Mouse (Mus musculus): ENCODE data around the gene Alcam.

The Alcam gene

DNA sequence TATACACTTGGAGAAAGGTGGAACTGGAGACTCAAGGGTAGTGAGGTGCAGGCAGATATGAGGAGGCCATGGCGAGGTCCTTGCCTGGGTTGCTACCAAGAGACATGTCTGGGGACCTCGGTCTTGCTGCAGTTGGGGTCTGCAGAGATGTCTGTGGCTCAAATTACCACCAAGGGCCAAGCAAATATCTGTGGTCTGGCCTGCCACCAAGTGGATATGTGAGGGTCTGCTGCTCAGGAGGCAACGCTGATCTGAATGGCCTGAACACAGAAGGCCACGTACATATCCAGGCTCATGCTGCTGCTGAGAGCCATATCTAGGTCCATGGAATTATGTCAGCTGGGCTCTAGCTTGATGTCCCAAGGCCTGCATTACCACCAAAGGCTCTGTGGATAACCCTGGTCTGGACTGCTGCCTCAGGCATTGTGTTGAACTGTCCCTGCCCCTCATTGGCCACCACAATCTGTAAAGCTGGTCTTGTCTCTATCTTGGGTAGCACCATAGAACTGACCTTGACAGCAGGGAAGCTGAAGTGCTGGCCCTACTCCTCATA lies 210.4 kb downstream of the Alcam start:
- DNase-seq, result no peak

DNA sequence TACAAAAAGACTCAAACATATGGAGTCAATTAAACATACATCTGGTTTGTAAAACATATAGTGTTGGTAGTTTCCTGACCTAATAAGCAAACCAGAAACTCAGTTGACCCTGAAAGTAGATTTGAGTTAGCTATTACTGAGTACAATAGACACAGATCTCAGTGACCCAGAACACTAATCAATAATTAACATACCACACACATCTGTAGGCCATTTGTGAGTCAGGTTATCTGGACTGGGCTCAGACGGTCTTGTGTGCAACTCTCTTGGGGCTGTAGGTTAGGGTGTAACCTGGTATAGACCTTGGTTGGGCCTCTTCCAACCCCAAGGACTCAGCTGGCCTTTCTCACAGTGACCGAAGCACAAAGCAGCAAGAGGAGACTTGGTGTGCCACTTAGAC lies 211.7 kb downstream of the Alcam start:
- no peak for DNase-seq

DNA sequence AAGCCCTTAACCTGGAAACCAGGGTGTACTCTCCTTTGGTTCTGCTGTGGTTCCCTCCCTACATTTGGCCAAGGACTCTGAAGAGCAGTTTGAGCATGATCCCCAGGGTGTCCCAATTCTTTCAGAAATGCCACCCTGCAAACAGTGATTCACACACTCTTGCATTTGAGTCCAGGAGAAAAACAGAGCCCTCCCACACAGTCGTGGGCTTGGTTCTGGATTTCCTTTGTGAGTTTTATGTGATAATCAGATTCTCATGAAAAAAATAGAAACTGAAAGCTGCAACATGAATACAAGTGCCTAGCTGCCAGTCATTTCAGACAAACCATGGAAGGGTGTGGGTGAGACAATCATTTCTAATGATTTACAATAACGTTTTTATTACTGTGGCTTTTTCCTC lies 223.9 kb downstream of the Alcam start:
- DNase-seq, result no peak

DNA sequence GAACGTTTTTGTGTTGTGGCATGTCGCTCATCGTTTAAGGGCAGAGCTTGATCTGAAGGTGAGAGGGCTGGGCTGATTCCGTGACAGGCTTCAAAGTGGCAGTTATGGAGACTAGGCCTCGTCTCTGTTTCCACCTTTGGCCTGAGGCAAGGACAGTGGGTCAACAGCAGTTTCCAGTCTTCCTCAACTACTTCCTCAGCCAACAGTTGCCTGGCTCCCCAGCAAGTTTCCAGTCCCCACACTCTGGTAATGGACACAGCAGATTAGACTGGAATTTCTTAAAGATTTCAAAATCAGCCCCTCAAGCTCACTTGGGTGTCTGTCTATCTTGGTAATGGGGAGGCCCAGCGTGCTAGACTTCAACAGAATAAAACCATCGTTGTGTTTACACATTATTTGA lies 224.4 kb downstream of the Alcam start:
- DNase-seq, result no peak

DNA sequence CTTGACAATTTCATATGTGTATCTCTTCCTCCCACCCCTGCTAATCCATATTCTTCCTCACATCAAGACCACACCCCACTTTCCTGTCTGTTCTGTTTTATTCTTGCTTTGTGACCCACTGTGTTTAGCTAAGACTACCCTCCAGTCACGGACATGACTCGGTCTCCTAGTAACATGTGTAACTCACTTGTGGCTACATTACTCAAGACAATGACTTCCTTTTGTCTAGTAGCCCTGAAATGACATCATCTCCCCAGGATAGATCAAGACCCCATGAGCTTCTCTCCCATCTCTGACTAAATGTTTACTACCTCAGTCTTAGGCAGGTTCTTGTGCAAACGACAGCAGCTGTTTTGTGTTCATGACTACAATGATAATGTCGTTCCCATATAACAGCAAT lies 231.0 kb downstream of the Alcam start:
- no peak for DNase-seq

DNA sequence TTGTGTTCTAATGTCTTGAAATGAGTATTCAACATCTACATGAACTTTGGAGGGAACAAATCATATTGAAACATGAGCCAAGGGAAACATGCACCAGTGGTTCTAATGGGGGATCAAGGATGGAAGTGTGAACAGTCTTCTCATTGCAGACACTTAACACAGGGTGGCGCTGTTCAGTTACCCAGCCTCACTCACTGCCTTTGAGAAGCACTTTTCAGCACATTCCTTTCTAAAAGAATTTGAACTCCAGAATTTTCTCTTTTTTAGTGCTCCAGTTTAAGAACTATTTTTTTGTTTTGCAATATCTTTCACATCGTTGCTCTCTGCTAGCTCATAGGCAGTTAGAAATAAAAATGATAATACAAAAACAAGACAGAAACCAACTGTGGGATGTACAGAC lies 234.8 kb downstream of the Alcam start:
- peak; percentile 8 for DNase-seq

DNA sequence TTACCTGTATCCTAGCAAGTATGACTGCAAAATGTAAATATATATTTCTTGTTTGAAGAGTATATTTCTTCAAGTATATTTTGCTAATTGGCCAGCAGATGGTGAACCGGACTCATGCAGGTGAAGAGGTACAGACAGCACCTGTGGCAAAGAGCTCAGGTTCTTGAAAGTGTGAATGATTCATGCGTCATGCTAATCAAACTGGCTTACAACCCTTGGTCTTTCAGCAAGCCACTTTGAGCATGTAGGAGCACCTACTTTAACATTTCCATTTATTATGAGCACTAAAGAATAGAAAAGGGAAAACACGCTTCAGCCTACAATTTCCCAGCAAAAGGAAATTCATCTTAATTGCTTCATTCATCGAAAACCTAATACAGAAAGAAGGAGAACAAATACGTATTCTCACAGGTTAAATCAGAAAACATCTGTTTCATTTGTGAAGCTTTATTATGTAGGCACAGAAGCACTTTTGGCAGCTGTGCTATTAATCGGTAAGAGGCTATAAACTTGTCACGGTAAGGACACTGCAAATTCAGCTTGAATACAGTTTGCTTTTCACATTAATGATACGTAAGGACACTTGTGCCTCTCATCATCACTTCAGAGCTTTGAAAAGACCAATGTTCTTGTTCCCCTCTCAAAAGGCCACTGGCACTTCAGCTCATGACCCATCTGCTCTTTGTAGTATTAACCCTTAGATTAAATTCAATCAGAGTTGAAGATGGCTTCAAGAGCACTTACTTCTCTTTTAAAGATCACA lies 242.8 kb downstream of the Alcam start:
- DNase-seq, result no peak

DNA sequence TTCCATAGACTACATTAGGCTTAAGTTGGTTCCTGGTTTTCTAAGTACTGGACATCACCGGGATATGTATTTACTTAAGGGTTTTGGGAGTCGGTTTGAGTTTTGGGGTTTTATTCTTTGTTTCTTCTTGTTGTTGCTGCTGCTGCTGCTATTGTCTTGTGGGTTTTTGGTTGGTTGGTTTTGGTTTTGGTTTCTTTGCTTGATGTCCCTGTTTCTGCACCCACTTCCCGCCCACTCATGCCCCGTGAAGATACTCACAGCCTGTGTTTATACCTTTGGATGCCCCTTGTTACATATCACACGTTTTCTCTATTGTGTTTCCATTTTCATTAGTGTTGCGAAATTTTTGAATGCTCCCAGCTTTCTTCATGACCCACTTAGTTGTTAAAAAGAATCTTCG lies 253.8 kb downstream of the Alcam start:
- DNase-seq, result no peak
